Mouse (Mus musculus) stomach, postnatal 0 days (tissue): Measurements from ENCODE around the gene Rnf151.

Source experiments
- CTCF ChIP-seq: IDR thresholded peaks from 2 replicates; pipeline ENCODE4 v1.5.1; 2016; ENCODE audit warnings: antibody characterized with exemption, low read depth, mild to moderate bottlenecking, moderate library complexity
- EP300 ChIP-seq: optimal IDR thresholded peaks from 2 replicates; pipeline ENCODE3; 2016; ENCODE audit warnings: antibody characterized with exemption

GRCm38 (mm10) chr17:24689251-24690081, 28.4 kb downstream of the Rnf151 start, which contains the start of gene Syngr3:
- no peak for TF ChIP-seq CTCF
- TF ChIP-seq EP300 = no peak
